Mouse (Mus musculus) midbrain, embryonic 13.5 days (tissue): Measurements from ENCODE around the gene Pax8. TPM values are rescaled to one million over a fixed set of nuclear protein-coding genes. Genes with fewer than 3 reads are reported as not detected.

ENCODE experiments used
- ATAC-seq: fragments of 200-750 bp; cut with Nextera tagmentation; 2 replicates; pipeline ENCODE4 v1.8.0; 2017; ENCODE audit warnings: mild to moderate bottlenecking, moderate TSS enrichment, moderate library complexity
- H3K27ac ChIP-seq: fragments of 300-500 bp; sonication (generic); 2 replicates; pipeline ENCODE4 v1.5.1; 2015; ENCODE audit warnings: inconsistent platforms, mild to moderate bottlenecking, moderate library complexity
- H3K27me3 ChIP-seq: fragments of 300-500 bp; sonication (generic); 2 replicates; pipeline ENCODE4 v1.6.1; 2015; ENCODE audit warnings: mild to moderate bottlenecking, inconsistent platforms
- H3K36me3 ChIP-seq: fragments of 300-500 bp; sonication (generic); 2 replicates; pipeline ENCODE4 v1.6.1; 2015; ENCODE audit warnings: mild to moderate bottlenecking, inconsistent platforms
- H3K4me1 ChIP-seq: fragments of 300-500 bp; sonication (generic); replicated peaks from 2 replicates; pipeline ENCODE4 v1.6.1; 2015; ENCODE audit warnings: inconsistent platforms
- H3K4me2 ChIP-seq: fragments of 300-500 bp; sonication (generic); replicated peaks from 2 replicates; pipeline ENCODE4 v1.6.1; 2015; ENCODE audit warnings: moderate library complexity, mild to moderate bottlenecking, inconsistent platforms
- H3K4me3 ChIP-seq: fragments of 300-500 bp; sonication (generic); replicated peaks from 2 replicates; pipeline ENCODE4 v1.5.1; 2015; ENCODE audit warnings: mild to moderate bottlenecking, inconsistent platforms
- H3K9ac ChIP-seq: fragments of 300-500 bp; sonication (generic); replicated peaks from 2 replicates; pipeline ENCODE4 v1.6.1; 2015; ENCODE audit warnings: mild to moderate bottlenecking, inconsistent platforms
- H3K9me3 ChIP-seq: fragments of 300-500 bp; sonication (generic); 2 replicates; pipeline ENCODE4 v1.6.1; 2016; ENCODE audit warnings: mild to moderate bottlenecking, inconsistent platforms
- WGBS: fragments of 180-500 bp; shearing (Covaris S2); methylation state at CpG from one replicate; pipeline ENCODE4 v1.1.7; 2015; 5-methylcytosine and 5-hydroxymethylcytosine counted together
- polyA plus RNA-seq: library from polyadenylated mRNA; unstranded; fragments of >200 nt; fragmentation: Nextera tagmentation; extraction: Ambion mirVana; gene quantifications from 2 replicates; pipeline ENCODE4 v1.2.1, GENCODE M21; 2015

The Pax8 gene
- polyA plus RNA-seq, 1 experiment from 2014 or later: 5.9 TPM

DNA sequence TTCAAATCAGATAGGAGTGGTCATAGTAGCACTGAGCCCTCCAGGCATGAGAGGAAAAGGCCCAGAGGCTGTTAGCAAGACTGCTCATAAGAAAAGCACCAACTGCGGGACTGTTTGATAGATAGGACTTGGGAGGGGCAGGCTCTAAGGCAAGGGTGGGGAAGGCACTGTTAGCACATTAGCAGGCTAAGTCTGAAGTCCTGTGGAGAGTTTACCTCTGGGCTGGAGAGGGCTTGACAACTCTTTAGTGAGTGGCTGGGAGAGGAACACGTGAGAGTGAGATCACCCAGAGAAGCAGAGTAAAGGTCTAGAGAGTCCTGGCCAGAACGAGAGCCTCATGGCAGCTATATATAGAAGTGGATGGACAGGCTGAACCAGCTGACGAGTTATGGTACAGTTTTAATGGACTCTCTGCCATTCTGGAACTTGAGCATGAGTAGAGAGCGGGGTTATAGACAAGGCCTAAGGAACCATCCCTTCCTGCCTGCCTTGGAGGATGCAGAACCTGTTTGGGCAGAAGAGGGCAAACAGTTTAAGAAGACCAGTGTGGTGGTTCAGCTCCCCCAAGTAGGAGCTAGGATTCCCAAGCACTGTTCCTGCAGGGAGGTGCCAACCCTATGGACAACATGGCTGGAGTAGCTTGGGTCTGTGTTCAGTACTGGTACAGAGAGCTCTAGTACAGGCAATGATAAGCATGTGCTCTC is 96.5 kb downstream of the Pax8 start:
- Histone ChIP-seq H3K36me3 (no peaks in the 10 kb centered on the region), H3K27ac (no peak overlapping the region), H3K4me1 (no peaks in the 10 kb centered on the region), H3K9me3 (no peaks in the 10 kb centered on the region), H3K27me3 (no peaks in the 10 kb centered on the region), H3K9ac (no peak overlapping the region), H3K4me3 (no peak overlapping the region), H3K4me2 (no peak overlapping the region)
- 87% methylated on average over 5 of the region's 5 CpGs for WGBS
- ATAC-seq: no peak

Other genes with a start within 250 kb of the Pax8 start
- gene Il1f5, start 198.6 kb downstream of the Pax8 start, polyA plus RNA-seq: not detected in 2 replicates
- not detected in 2 replicates for gene Il1f10, start 184.4 kb downstream of the Pax8 start, polyA plus RNA-seq
- gene Il1rn, start 138.7 kb downstream of the Pax8 start, polyA plus RNA-seq: 0.17 and 0.19 TPM in 2 replicates
- 0.28 and 0.37 TPM in 2 replicates for gene Psd4, start 108.0 kb downstream of the Pax8 start, polyA plus RNA-seq